ENCODE assay signal across 28 mouse cellular contexts in genomic region chr19:5967664-5968063, GRCm38 (mm10). TPM values are rescaled to one million over a fixed set of nuclear protein-coding genes. Genes with fewer than 3 reads are reported as not detected.
DNase-seq lines count a peak whose midpoint lies in the region; ATAC-seq and TF ChIP-seq lines count a peak whose summit lies in the region.
"Had no signal": no experiment of that assay in that cellular context is flagged by ENCODE, and none has a peak within 500 bp of the region (broad histone marks: within the 10 kb centered on the region; RNA-seq: fewer than 3 reads in every experiment).

No protein-coding gene starts in this region.

- no peak overlapping the region for H3K27ac ChIP-seq in hindbrain, embryonic 13.5 days
- no peak overlapping the region for H3K27ac ChIP-seq in hindbrain, embryonic 14.5 days
- peak overlapping the region; percentile 67 for H3K27ac ChIP-seq in liver, embryonic 11.5 days (ENCODE audit: low read depth, low read length)
- no peak overlapping the region for H3K27ac ChIP-seq in left cerebral cortex, adult 2 months
- H3K27ac ChIP-seq: forebrain, embryonic 15.5 days; heart, embryonic 15.5 days; layer of hippocampus, adult 2 months; limb, embryonic 15.5 days had no signal

- no peaks in the 10 kb centered on the region for H3K36me3 ChIP-seq in hindbrain, embryonic 13.5 days
- no peaks in the 10 kb centered on the region for H3K36me3 ChIP-seq in hindbrain, embryonic 14.5 days (replicated peaks; ENCODE audit: control insufficient read depth, insufficient read depth)
- no peaks in the 10 kb centered on the region for H3K36me3 ChIP-seq in liver, embryonic 11.5 days (ENCODE audit: control insufficient read depth, insufficient read depth, low read length)
- H3K36me3 ChIP-seq: forebrain, embryonic 15.5 days; heart, embryonic 15.5 days; limb, embryonic 15.5 days had no signal

- intact Hi-C loops in left cerebral cortex, adult 2 months (cut with DNase I), result no loop called here

- WGBS in hindbrain, embryonic 13.5 days, result 94% methylated on average over 10 of the region's 10 CpGs
- WGBS in hindbrain, embryonic 14.5 days, result 90% methylated on average over 10 of the region's 10 CpGs
- 49% methylated on average over 10 of the region's 10 CpGs for WGBS in liver, embryonic 11.5 days

- peaks cover 10% of the 10 kb centered on the region; the same call in 1 of the 2 replicates for H3K27me3 ChIP-seq in hindbrain, embryonic 13.5 days
- H3K27me3 ChIP-seq in hindbrain, embryonic 14.5 days (ENCODE audit: control insufficient read depth, insufficient read depth, low read length), result no peaks in the 10 kb centered on the region
- H3K27me3 ChIP-seq in liver, embryonic 11.5 days (replicated peaks; ENCODE audit: control insufficient read depth, insufficient read depth, low read length), result no peaks in the 10 kb centered on the region
- H3K27me3 ChIP-seq: forebrain, embryonic 15.5 days; heart, embryonic 15.5 days; limb, embryonic 15.5 days had no signal

- H3K4me1 ChIP-seq in hindbrain, embryonic 13.5 days (replicated peaks), result peaks cover 17% of the 10 kb centered on the region
- peaks cover 12% of the 10 kb centered on the region; the same call in 1 of the 2 replicates for H3K4me1 ChIP-seq in hindbrain, embryonic 14.5 days (replicated peaks; ENCODE audit: control insufficient read depth, insufficient read depth, low read length)
- H3K4me1 ChIP-seq in liver, embryonic 11.5 days (replicated peaks; ENCODE audit: control insufficient read depth, insufficient read depth, low read length), result peaks cover 29% of the 10 kb centered on the region

- TF ChIP-seq CTCF in left cerebral cortex, adult 2 months (IDR thresholded peaks at IDR 0.05), result no peak

- 0 out of 2 replicates have a peak overlapping the region, but pooled peaks have one; percentile 19 for H3K9ac ChIP-seq in hindbrain, embryonic 13.5 days
- H3K9ac ChIP-seq in hindbrain, embryonic 14.5 days, result no peak overlapping the region
- H3K9ac ChIP-seq in liver, embryonic 11.5 days (ENCODE audit: low read depth, low read length), result no peak overlapping the region
- H3K9ac ChIP-seq: forebrain, embryonic 15.5 days; heart, embryonic 15.5 days; limb, embryonic 15.5 days had no signal

- H3K9me3 ChIP-seq in hindbrain, embryonic 13.5 days, result no peaks in the 10 kb centered on the region
- H3K9me3 ChIP-seq in hindbrain, embryonic 14.5 days (ENCODE audit: control insufficient read depth, low read length), result no peaks in the 10 kb centered on the region
- H3K9me3 ChIP-seq in liver, embryonic 11.5 days (ENCODE audit: control insufficient read depth, low read length), result no peaks in the 10 kb centered on the region
- H3K9me3 ChIP-seq: forebrain, embryonic 15.5 days; heart, embryonic 15.5 days; limb, embryonic 15.5 days; megakaryocyte, embryonic 14.5 days had no signal

- ATAC-seq in hindbrain, embryonic 13.5 days (ENCODE audit: low FRiP score), result no peak
- ATAC-seq in hindbrain, embryonic 14.5 days (ENCODE audit: low FRiP score), result no peak
- ATAC-seq in liver, embryonic 11.5 days (replicated peaks; ENCODE audit: low FRiP score), result peak; percentile 91
- ATAC-seq in megakaryocyte progenitor cell, adult 5-6 weeks (replicated peaks; ENCODE audit: poor library complexity), result peak; percentile 56
- ATAC-seq: forebrain, embryonic 15.5 days; lung, postnatal 0 days had no signal

- no peak overlapping the region for H3K4me3 ChIP-seq in hindbrain, embryonic 13.5 days
- H3K4me3 ChIP-seq in hindbrain, embryonic 14.5 days (replicated peaks; ENCODE audit: low read length), result no peak overlapping the region
- H3K4me3 ChIP-seq in liver, embryonic 11.5 days (ENCODE audit: low read depth, low read length), result no peak overlapping the region
- no peak overlapping the region for H3K4me3 ChIP-seq in left cerebral cortex, adult 2 months
- H3K4me3 ChIP-seq: forebrain, embryonic 15.5 days; heart, embryonic 15.5 days; layer of hippocampus, adult 2 months; limb, embryonic 15.5 days; megakaryocyte, embryonic 14.5 days had no signal

- no peak for DNase-seq in hindbrain, embryonic 14.5 days (ENCODE audit: low spot score)
- DNase-seq in c-Kit-negative CD71-positive TER-119-positive erythroid progenitor cells, embryonic 14.5 days (ENCODE audit: low read depth, low spot score), result peak; percentile 60
- DNase-seq in liver, embryonic 11.5 days (ENCODE audit: low spot score), result no peak
- DNase-seq in gastrocnemius, adult 8-10 months (ENCODE audit: low spot score in 2 of 2), result no peak
- DNase-seq in left cerebral cortex, adult 2 months (ENCODE audit: extremely low spot score in 1 of 2, low spot score in 2 of 2), result no peak
- DNase-seq: adrenal gland, postnatal 36 days; cerebellum, postnatal 10 days; embryo, embryonic 11 days; gastrocnemius, postnatal 36 days; kidney, adult 2 months; kidney, postnatal 10 days; layer of hippocampus, postnatal 36 days; right cerebral cortex, postnatal 14 days; thymus, postnatal 25 days had no signal

- no peak overlapping the region for H3K4me2 ChIP-seq in hindbrain, embryonic 13.5 days
- no peak overlapping the region for H3K4me2 ChIP-seq in hindbrain, embryonic 14.5 days (replicated peaks)
- H3K4me2 ChIP-seq in liver, embryonic 11.5 days, result peak overlapping the region; percentile 37; the same call in 1 of the 2 replicates
- H3K4me2 ChIP-seq: forebrain, embryonic 15.5 days; heart, embryonic 15.5 days; limb, embryonic 15.5 days had no signal

RNA-seq across cellular contexts. Expression of gene Pola2, which starts 3.7 kb away (rescaled TPM):
- polyA plus RNA-seq in hindbrain, embryonic 13.5 days (2015; fragmentation: Nextera tagmentation; extraction: Ambion mirVana), result 22.6 and 24.2 TPM in 2 replicates
- 22.2 and 24.2 TPM in 2 replicates for polyA plus RNA-seq in hindbrain, embryonic 14.5 days (2014; fragmentation: Nextera tagmentation; extraction: Ambion mirVana)
- polyA plus RNA-seq in liver, embryonic 11.5 days (2014; fragmentation: Nextera tagmentation; extraction: Ambion mirVana), result 129 and 131 TPM in 2 replicates
- total RNA-seq in megakaryocyte progenitor cell, adult 5-6 weeks (2015), result 60.9 and 76.7 TPM in 2 replicates
- total RNA-seq in megakaryocyte progenitor cell, adult 5-6 weeks (2017), result 57.4 and 61.3 TPM in 2 replicates
- total RNA-seq in gastrocnemius, adult 8-10 months (2022), result 1 to 10 TPM; 4.5 to 9.4 (median 7.2) TPM
- total RNA-seq in left cerebral cortex, adult 2 months (2021), result 1 to 10 TPM; 5.0 to 6.4 TPM

RNA-seq across cellular contexts. Expression of gene Slc22a20, which starts 18.3 kb away (rescaled TPM):
- polyA plus RNA-seq in hindbrain, embryonic 13.5 days (2015; fragmentation: Nextera tagmentation; extraction: Ambion mirVana), result not detected in 2 replicates
- polyA plus RNA-seq in hindbrain, embryonic 14.5 days (2014; fragmentation: Nextera tagmentation; extraction: Ambion mirVana), result not detected in 2 replicates
- polyA plus RNA-seq in liver, embryonic 11.5 days (2014; fragmentation: Nextera tagmentation; extraction: Ambion mirVana), result not detected in 2 replicates
- not detected in 2 replicates for total RNA-seq in megakaryocyte progenitor cell, adult 5-6 weeks (2015)
- 0.44 TPM in 1 of 2 replicates, not detected in the other for total RNA-seq in megakaryocyte progenitor cell, adult 5-6 weeks (2017)
- total RNA-seq in gastrocnemius, adult 8-10 months (2022), result not detected
- not detected for total RNA-seq in left cerebral cortex, adult 2 months (2021)
- total RNA-seq: adrenal gland, postnatal 36 days; gastrocnemius, postnatal 36 days; heart, adult 8-10 months; hematopoietic stem cell, adult 5-6 weeks; layer of hippocampus, adult 2 months; layer of hippocampus, postnatal 36 days; left cerebral cortex, postnatal 36 days; midbrain, postnatal 0 days had no signal
- polyA plus RNA-seq: forebrain, embryonic 15.5 days; heart, embryonic 15.5 days; kidney, adult 2 months; limb, embryonic 15.5 days; lung, postnatal 0 days; midbrain, postnatal 0 days; spleen, adult 2 months; stomach, embryonic 16.5 days had no signal

RNA-seq across cellular contexts. Expression of gene Cdc42ep2, which starts 43.0 kb away (rescaled TPM):
- polyA plus RNA-seq in hindbrain, embryonic 13.5 days (2015; fragmentation: Nextera tagmentation; extraction: Ambion mirVana), result 11.5 and 12.4 TPM in 2 replicates
- polyA plus RNA-seq in hindbrain, embryonic 14.5 days (2014; fragmentation: Nextera tagmentation; extraction: Ambion mirVana), result 16.9 and 18.5 TPM in 2 replicates
- polyA plus RNA-seq in liver, embryonic 11.5 days (2014; fragmentation: Nextera tagmentation; extraction: Ambion mirVana), result 5.1 TPM in 2 replicates
- total RNA-seq in megakaryocyte progenitor cell, adult 5-6 weeks (2015), result not detected in 2 replicates
- 0.07 TPM in 1 of 2 replicates, not detected in the other for total RNA-seq in megakaryocyte progenitor cell, adult 5-6 weeks (2017)
- total RNA-seq in gastrocnemius, adult 8-10 months (2022), result 1 to 10 TPM; 8.6 to 9.9 (median 8.7) TPM
- total RNA-seq in left cerebral cortex, adult 2 months (2021), result 1 to 10 TPM; 4.7 to 4.9 TPM
- total RNA-seq: hematopoietic stem cell, adult 5-6 weeks had no signal

RNA-seq across cellular contexts. Expression of gene Capn1, which starts 48.0 kb away (rescaled TPM):
- polyA plus RNA-seq in hindbrain, embryonic 13.5 days (2015; fragmentation: Nextera tagmentation; extraction: Ambion mirVana), result 3.3 and 4.7 TPM in 2 replicates
- polyA plus RNA-seq in hindbrain, embryonic 14.5 days (2014; fragmentation: Nextera tagmentation; extraction: Ambion mirVana), result 5.4 and 6.5 TPM in 2 replicates
- polyA plus RNA-seq in liver, embryonic 11.5 days (2014; fragmentation: Nextera tagmentation; extraction: Ambion mirVana), result 25.2 and 25.8 TPM in 2 replicates
- 18.6 and 20.0 TPM in 2 replicates for total RNA-seq in megakaryocyte progenitor cell, adult 5-6 weeks (2015)
- 36.8 and 38.4 TPM in 2 replicates for total RNA-seq in megakaryocyte progenitor cell, adult 5-6 weeks (2017)
- 100 to 1,000 TPM in 1 of 4 experiments, 10 to 100 TPM in 3; 85.0 to 113 (median 89.0) TPM for total RNA-seq in gastrocnemius, adult 8-10 months (2022)
- total RNA-seq in left cerebral cortex, adult 2 months (2021), result 10 to 100 TPM; 20.8 to 23.1 TPM

RNA-seq across cellular contexts. Expression of gene Dpf2, which starts 54.9 kb away (rescaled TPM):
- 128 and 137 TPM in 2 replicates for polyA plus RNA-seq in hindbrain, embryonic 13.5 days (2015; fragmentation: Nextera tagmentation; extraction: Ambion mirVana)
- 88.2 and 94.7 TPM in 2 replicates for polyA plus RNA-seq in hindbrain, embryonic 14.5 days (2014; fragmentation: Nextera tagmentation; extraction: Ambion mirVana)
- polyA plus RNA-seq in liver, embryonic 11.5 days (2014; fragmentation: Nextera tagmentation; extraction: Ambion mirVana), result 119 and 127 TPM in 2 replicates
- 47.6 and 50.3 TPM in 2 replicates for total RNA-seq in megakaryocyte progenitor cell, adult 5-6 weeks (2015)
- total RNA-seq in megakaryocyte progenitor cell, adult 5-6 weeks (2017), result 65.1 and 83.0 TPM in 2 replicates
- total RNA-seq in gastrocnemius, adult 8-10 months (2022), result 10 to 100 TPM; 70.5 to 97.8 (median 77.4) TPM
- total RNA-seq in left cerebral cortex, adult 2 months (2021), result 100 to 1,000 TPM in 1 of 2 experiments, 10 to 100 TPM in 1; 94.8 to 100 TPM

Comparison
In these comparisons a context has a peak if more than half of its experiments do, and no peak if none do; other contexts are left out.
1. ATAC-seq: peak in liver, embryonic 11.5 days (single experiment) and megakaryocyte progenitor cell, adult 5-6 weeks (single experiment); none in hindbrain, embryonic 13.5 days (single experiment) and hindbrain, embryonic 14.5 days (single experiment).
2. RNA of gene Pola2, which starts 3.7 kb away (total RNA-seq): 57.4 to 76.7 TPM in megakaryocyte progenitor cell, adult 5-6 weeks; 4.5 to 9.4 TPM in gastrocnemius, adult 8-10 months and 5.0 to 6.4 TPM in left cerebral cortex, adult 2 months; every median in the first group is over 4 times any median in the second.
3. RNA of gene Cdc42ep2, which starts 43.0 kb away (total RNA-seq): 8.6 to 9.9 TPM in gastrocnemius, adult 8-10 months and 4.7 to 4.9 TPM in left cerebral cortex, adult 2 months; 0.07 TPM in megakaryocyte progenitor cell, adult 5-6 weeks; every median in the first group is over 4 times any median in the second.